Mouse (Mus musculus): ENCODE data around the gene Tie1.
A peak's percentile ranks its signal among the peaks of the same experiment; 100 is the strongest.

Tie1 gene

DNA sequence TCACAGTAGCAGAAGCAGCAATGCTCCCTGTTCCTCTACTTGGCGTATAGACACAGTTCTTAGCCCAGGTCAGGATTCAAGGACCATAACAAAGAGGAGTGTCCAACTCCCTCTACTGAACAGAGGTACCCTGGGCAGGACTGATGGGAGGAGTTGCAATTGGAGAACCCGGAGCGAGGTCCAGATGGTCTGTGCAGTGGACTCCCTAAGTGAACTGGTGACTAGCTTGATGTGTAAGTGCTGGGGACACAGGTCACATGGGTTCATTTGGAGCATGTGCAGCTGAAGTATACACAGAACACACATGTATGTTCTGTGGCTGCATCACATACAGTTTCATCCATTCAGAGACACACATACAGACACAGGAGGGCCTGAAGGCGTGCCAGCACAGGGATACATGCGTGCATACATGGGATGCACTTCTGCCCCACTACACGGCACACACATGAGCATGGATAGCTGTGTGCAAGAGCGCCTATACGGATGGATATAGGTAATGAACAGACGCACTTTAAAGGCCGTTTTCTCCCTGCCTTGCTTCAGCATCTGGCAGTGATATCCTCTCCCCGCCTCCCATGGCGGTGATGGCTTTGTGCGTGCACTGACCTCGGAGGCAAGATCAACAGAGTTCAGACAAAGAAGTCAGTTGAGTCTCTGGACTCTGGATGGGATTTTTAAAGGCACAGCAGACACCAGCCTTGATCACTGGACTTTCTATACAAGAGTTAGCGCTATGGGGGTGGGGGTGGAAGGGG lies 12.9 kb downstream of the Tie1 start:
- DNase-seq (ENCODE audit: low spot score in 2 of 2), result no peak

DNA sequence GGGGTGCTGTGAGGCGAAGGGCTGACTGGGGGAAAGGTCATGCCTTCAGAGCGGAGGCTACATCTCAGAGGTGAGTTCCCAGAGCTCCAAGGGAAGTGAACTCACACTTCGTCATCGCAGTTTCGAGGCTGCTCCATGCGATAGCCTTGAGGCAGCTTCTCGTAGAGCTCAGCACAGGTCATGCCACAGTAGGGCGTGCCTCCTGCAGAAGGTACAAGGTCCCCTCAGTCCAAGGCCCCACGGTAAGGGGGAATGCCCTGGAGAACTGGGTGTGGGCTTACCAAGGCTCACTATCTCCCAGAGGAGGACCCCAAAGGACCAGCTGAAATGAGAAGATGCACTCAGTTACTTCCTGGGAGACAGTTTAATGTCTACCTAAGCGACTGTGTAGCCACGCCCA lies 17.2 kb downstream of the Tie1 start:
- DNase-seq (ENCODE audit: low spot score in 2 of 2), result no peak

DNA sequence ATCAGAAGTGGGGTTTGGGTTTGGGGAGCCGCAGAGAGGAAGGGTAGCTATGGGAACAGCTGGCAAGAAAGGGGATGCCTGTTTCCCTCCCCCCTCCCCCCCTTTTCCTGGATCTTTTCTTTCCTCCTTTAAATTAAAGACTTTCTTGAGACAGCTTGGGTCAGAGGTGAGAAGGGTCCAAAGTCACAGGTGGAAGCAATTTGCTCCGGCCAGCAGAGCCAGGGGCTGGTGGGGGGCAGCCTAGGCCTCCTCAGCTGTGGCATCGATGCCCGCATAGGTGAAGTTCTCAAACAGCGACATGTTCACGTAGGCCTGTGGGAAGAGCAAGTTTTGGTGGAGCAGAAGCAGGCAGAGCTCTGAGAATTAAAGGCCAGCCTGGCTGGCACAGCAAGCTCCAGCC lies 18.6 kb downstream of the Tie1 start:
- no peak for DNase-seq (ENCODE audit: low spot score in 2 of 2)

DNA sequence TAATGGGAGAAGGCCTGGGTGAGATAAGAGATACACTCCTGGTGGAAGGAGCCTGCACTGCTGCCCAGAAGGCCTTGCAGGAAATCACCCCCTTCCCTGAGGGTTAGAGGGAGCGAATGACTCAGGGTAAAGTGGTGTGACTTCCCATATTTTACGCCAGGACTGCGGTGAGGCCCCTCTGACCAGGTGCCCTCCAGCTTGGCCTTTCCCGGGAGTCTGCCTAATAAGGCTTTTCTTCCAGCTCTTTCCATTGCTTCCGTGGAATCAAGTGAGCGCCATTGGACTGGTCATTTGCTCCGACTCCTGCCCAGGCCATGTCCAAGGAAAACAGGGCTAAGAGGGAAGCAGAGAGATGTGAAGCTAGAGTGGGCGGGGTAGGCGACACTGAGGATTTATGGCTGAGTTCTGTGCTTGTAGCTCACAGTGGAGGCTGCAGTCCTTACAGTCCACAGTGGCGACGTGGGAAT lies 24.1 kb downstream of the Tie1 start:
- DNase-seq (ENCODE audit: low spot score in 2 of 2), result no peak

DNA sequence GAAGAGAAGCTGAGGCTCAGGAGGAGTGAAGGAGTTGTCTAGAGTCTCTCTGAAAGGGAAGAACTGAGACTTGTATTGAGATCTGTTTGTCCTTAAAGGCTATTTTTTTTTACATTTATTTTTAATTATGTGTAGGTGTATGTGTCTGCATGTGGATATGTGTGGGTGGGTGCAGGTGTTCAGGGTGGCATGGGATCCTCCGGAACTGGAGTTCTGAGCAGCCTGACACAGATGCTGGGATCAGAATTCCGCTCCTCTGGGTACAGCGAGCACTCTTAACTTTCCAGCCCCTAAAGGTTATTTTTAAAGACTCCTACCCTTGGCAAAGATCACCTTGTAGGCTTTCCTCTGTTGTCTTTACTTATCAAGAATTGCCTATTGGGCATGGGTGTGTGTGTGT lies 24.9 kb downstream of the Tie1 start:
- peak in 1 of 2 experiments; percentile 30 for DNase-seq (ENCODE audit: low spot score in 2 of 2)

DNA sequence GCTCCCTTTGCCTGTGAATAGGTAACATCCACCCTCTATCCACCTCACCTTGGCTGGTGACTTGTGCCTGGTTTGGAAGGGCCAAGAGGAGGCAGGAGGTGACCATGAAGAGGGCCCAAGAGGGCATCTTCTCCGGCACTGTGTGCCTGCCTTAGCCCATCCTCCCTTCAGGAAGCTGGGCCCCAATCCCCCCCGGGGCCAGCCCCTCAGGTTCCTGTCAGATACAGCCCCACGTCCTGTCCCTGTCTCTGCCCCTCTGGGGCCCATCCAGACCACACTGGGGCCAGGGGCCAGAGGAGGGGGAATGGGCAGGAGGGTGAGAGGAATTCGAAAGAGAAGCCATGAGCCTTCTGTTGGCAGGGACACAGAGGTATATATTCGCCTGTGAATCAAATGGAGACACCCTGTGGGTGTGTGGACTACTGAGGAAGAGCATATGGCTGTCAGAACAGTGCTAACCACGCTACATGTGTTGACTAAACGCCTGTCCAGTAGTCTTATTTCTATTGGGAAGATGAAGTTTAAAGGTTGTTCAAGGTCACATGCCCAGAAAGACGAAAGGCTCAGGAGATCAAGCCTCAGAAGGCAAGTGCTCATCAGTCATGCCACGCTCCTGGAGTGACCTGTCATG lies 32.4 kb downstream of the Tie1 start, which contains the start of gene Mpl:
Gene Mpl, minus strand, starts transcription at position 169 of the 631 bp plus-strand sequence.
- peak in 1 of 2 experiments; percentile 43 for DNase-seq (ENCODE audit: low spot score in 2 of 2)

DNA sequence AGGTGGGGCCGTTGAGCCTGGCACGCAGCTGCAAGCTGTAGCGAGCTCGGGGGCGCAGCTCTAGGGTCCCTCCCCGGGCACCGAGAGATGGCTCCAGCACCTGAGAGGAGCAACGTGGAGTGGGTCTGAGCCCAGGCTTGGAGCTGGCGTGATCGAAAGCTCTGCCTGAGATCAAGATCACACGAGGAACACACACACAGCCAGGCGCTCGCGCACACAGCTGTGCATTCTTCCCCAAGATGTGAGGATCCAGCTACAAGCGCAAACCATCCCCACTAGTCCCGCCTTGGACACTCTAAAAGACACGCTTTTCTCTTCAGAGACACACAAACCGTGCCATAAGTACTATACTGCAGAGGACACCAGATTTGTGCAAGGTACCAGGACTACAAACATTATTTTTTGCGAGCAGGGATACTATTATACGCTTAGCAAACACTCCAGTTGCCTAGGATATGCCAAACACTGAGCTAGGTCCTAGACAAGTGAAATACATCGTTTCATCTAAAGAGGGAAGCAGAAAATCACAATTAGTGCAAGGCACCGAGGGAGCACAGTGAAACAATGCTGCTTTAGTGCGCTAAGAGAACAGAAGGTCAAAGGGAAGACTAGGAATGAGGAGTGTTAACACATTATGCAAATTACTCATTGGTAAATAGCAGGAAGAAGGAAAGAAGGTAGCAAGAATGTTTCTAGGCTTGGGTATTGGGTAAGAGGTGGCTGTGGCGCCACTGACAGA lies 43.3 kb downstream of the Tie1 start:
- no peak for DNase-seq (ENCODE audit: low spot score in 2 of 2)

DNA sequence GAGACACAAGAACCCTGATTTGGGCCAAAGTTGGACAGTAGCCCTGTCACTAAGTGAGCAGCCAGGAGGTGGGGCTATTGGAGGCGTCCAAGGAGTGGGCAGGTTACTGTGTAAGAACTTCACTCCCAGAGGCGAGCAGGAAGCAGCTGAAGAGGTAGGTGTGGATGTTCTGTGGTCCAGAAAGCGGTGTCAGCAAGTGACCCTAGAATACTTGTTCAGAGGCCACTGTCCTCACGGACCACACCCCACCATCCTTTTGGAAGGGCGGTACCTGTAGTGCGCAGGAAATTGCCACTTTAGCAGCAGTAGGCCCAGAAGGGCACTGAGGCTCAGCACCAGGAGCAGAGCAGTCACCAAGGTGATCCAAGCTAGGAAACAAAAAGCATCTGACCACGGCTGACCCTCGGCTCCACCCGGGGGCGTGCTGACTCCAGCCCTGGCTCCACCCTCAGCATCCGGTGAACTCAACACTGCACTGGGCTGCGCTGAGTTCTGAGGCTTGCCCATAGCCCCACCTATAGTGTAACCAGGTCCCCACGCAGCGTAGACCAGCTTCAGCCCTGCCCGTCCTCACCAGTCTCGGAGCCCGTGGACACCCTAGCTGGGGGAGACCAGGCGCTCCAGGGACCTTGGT lies 44.0 kb downstream of the Tie1 start:
- no peak for DNase-seq (ENCODE audit: low spot score in 2 of 2)

DNA sequence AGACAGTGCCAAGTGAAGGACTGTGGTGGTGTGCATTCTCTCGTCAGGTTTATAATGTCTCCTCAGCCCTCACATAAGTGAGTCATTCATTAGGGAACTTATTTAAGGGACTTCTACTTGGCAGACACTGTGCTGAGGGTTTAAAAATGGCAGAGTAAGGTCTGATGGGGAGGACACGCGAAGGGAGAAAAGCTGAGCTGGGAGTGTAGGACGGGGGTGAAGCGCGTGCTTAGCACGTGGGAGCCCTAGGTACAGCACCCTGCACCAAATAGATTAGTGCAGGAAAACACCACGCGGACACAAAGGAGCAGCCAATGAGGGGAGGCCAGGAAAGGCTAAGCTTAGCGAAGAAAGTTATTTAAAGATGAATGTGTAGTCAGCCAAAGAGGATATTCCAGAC lies 44.8 kb downstream of the Tie1 start:
- DNase-seq (ENCODE audit: low spot score in 2 of 2), result peak in 1 of 2 experiments; percentile 29

DNA sequence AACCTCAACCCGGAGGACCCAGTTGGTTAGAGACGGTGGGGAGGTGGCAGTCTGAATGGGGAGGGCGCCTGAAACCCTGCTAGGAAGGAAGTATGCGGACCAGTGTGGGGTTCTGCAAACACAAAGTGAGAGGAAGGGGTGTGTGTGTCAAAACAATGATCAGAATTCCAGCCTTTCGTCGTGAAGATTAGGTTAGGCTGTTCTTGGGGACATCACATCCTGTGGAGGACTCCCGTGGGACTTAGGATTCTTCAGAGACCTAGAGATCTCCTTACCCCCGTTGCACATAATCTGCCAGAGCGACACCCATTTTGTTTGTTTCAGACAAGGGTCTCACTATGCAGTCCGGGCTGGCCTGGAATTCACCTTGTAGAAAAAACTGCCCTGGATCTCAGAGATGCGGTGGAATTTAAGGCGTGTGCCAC lies 52.0 kb downstream of the Tie1 start:
- no peak for DNase-seq (ENCODE audit: low spot score in 2 of 2)

DNA sequence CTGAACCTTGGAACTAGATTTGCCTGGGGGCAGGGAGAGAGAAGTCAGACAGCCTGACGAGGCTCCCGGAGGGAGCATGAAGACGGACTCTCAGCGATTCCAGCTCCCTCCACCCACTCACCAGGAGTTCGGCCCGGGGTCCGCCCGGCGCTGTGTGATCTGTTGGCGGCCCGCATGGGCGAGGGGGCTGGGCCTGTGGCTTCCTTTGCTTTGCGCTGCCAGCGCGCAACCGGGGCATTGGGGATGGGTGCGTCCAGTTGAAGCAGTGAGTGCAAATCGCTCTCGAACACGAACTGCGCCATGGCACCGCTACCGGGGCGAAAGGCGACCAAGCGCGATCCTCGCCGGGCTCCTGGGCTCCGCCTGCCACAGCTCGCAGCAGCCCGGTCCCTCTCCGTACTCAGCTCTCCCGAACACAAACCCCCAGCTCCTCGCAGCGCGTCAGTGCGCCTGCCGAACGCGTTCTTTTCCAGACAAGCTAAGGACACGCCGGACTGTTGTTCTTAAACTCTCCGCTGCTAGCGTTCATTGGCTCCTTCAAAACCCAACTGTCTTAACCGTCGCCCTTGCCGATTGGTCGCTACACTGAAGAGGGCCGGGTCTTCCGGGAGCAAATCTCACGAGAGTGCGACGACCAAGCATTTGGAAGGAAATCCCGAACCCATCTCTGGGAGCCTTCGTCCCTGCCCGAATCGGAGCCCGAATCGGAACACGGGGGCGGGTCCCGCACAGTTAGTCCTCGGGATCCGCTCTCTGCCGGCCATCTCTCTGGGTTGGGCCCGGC lies 52.8 kb downstream of the Tie1 start, which contains the start of gene Cdc20:
Gene Cdc20, minus strand, starts transcription at position 533 of the 784 bp plus-strand sequence.
- peak; percentile 77 to 91 for DNase-seq (ENCODE audit: low spot score in 2 of 2)

DNA sequence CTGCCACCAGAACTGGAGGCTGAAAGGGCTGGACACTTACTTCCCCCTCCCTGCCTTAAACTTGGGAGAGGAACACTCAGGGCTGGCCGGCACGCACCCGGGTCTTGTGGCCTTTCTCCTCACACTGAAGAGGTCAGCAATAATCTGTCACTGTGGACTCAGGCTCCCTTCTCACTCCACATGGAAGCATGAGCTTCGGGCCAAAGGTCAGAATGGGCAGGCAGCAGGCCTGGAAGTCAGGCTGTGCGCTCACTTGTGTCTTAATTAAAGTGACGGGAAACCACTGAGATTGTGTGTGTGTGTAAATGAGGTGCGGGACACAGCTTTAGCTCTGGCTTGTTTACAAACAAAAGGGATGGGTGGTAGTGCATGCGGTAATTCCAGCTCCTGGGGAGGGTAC lies 57.5 kb downstream of the Tie1 start:
- DNase-seq (ENCODE audit: low spot score in 2 of 2), result no peak

DNA sequence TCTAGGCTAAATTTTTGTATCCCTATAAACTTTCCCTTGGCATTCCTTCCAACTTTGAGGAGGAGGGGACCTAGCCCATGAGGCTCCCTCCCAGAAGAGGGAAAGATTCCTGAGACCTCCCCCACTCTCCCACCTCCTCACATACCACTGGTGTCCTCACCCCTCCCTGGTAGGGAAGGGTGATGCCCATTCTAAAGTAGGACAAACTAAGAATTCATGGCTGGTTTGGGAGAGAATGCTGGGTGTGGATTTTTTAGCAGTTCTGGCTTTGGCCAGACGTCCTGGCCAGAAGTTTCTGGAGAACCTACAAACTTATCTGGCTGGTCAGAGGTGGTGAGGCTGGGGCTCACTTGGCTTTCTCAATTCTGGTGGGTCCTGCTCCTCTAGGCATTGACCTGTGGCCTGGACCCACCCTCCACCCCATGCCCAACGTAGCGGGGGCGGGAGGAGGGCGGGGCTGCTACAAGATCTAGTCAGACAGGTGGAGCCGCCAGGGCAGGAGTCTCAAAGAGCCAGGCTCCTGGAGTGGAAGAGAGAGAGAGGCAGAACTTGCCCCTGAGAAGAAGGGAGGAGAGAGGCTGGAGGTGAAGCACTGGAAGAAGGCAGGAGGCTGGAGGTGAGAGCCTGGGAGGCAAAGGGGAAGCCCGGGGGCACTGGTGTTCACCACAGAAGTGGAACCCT lies 60.5 kb downstream of the Tie1 start:
- no peak for DNase-seq (ENCODE audit: low spot score in 2 of 2)

DNA sequence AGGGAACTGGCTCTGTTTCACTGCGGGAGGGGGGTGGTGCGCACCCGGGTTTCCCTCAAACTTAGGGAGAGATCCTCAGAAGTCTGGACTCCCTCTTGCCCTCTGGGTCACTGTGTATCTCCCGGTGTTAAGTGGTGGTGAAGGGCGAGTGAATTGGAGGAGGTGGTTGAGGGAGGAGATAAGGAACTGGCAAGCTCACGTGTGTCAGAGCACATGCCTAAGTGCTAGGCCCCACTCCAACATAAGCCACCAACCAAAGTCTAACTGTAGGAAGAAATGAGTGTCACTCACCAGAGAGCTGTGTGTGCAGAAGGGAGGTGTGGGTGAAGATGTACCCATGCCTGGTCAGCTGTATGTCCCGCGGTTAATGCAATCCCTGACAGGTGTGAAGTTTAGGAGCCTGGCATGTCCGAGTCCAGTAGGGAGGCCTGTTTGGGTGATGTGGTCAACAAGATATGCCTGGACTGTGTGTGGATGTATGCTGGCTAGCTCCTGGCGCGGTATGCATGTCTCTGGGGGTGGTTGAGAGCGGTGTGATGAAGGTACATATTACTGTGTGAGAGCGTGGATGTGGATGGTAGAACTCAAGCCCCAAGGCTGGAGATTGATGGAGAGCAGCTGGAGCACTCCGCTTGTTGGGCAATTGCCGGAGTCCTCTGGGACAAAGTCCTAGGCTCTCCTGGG lies 61.2 kb downstream of the Tie1 start:
- DNase-seq (ENCODE audit: low spot score in 2 of 2), result no peak

DNA sequence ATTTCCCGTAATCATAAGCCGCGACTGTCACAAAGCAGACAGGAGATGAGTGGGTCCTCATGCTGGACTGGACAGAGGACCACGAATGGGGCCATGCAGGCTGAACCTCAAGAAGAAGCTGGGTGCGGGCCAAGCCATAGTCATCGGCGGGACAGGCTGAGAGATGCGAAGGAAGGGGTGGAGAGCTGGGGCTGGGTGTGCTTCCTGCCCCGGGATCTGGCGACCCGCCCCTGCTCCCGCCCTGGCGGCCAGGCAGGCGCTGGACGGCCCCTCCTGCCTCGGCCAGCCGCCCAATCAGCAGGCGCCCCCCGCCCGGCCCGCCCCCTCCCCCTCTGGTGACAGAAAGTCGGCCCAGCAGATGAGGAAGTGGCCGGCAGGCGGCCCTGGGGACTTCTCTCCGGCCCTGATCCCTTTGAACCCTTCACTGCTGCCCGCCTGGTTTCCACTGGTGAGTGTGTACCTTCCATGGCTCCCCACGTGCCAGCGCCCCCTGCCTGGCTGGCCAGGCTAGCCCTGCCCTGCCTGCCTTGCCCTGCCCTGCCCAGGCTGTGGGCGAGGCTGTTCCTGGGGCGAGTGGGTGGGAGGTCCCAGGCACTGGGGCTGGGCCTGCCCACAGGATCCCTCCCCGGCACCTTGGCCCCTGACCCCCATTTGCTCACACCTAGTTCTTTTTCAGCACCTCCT lies 62.0 kb downstream of the Tie1 start, which contains the start of gene Elovl1:
Gene Elovl1, plus strand, starts transcription at position 326 of the 684 bp plus-strand sequence.
- peak; percentile 56 to 66 for DNase-seq (ENCODE audit: low spot score in 2 of 2)

DNA sequence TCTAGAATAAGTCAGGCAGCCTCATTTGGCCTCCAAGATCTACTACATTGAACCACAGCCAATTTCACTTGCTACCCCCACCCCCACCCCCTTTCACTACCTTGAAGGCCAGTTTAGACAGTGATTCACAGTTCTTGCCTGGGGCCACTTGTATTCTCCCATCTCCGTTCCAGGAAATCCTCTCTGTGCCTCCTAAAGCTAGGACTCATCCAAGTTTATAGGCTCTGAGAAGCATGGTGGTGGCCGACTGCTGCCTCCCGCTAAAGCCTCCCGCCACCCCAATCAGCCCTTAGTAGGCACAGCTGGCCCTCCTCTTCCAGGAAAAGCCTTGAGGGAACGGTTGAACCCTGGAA lies 62.5 kb downstream of the Tie1 start:
- DNase-seq (ENCODE audit: low spot score in 2 of 2), result no peak

DNA sequence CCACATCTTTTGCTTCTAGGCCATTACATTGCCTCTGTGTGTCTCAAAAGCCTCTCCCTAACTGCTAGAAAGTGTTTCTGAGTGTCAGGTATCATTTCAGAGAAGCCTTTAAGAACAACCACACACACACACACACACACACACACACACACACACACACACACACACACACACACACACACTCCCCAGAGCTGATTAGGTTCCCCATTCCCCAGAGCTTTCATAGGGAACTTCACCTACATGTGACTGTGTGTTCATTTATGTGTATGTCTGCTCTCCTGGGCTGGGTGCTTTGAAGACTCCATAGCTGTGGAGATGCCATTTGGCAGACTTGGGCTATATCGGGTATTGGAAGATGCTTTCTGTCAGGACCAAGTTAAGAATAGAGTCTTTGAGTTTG lies 64.5 kb downstream of the Tie1 start:
- no peak for DNase-seq (ENCODE audit: low spot score in 2 of 2)

DNA sequence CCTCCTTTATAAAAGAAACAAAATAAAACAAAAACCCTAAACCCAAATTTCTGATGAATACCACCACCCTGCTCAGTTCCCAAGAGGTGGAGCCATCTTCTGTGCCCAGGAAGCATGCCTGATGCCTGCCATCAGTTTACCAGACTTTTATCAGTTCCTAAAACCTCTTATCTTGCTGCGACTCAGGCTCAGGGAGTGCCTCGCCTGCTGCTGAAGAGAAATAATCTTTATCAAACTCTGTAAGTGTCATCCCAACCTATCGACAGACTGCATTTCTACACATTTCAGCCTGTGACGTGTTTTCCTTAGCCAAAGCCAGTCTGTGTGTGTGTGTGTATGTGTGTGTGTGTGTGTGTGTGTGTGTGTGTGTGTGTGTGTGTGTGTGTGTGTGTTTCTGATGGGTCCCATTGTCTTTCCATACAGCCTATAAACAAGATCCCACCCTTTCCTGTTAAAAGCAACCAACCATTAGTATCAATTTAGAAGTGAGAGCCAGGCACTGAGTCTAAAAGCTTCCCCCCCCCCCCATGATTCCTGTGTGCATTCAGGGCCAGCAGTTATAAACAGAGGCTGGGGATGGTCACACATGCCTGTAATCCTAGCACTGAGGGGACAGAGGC lies 65.2 kb downstream of the Tie1 start:
- no peak for DNase-seq (ENCODE audit: low spot score in 2 of 2)

DNA sequence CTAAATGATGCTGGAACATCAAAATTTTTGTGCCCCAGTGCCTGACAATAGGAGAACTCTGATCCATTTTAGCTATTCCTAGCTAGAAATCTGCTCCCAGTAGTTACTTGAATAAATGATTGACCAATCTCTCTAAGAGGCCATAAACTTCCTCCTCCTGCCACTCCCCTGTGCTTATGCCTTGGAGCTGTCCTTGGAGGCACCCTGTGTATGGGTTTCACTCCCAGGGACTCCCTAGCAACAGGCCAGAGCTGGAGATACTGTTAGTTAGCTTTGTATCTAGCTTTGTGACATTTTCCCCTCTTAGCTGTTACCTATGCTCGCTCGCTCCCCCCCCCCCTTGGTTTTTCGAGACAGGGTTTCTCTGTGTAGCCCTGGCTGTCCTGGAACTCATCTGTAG lies 68.5 kb downstream of the Tie1 start:
- no peak for DNase-seq (ENCODE audit: low spot score in 2 of 2)

Data from frontal cortex, postnatal 36 days (tissue).